Mouse (Mus musculus) limb, embryonic 15.5 days (tissue): ENCODE results near the gene Klk1b26. TPM values are rescaled to one million over a fixed set of nuclear protein-coding genes. Genes with fewer than 3 reads are reported as not detected.
"Not testable (repeated sequence)": the region's sequence is repeated elsewhere in the genome, so short reads cannot be mapped to it uniquely, and the experiment has no call there.

Experiments used
- ATAC-seq: fragments of 200-750 bp; cut with Nextera tagmentation; 2 replicates; pipeline ENCODE4 v1.8.0; 2017; ENCODE audit warnings: low read depth, moderate TSS enrichment; ENCODE audit not compliant: insufficient number of reproducible peaks, low FRiP score, low TSS enrichment
- H3K27ac ChIP-seq: fragments of 300-500 bp; sonication (generic); 2 replicates; pipeline ENCODE4 v1.5.1; 2015; ENCODE audit warnings: moderate library complexity, mild to moderate bottlenecking, inconsistent platforms
- H3K27me3 ChIP-seq: fragments of 300-500 bp; sonication (generic); 2 replicates; pipeline ENCODE4 v1.6.1; 2015; ENCODE audit warnings: inconsistent platforms
- H3K36me3 ChIP-seq: fragments of 300-500 bp; sonication (generic); 2 replicates; pipeline ENCODE4 v1.6.1; 2015; ENCODE audit warnings: inconsistent platforms
- H3K4me1 ChIP-seq: fragments of 300-500 bp; sonication (generic); 2 replicates; pipeline ENCODE4 v1.6.1; 2015; ENCODE audit warnings: inconsistent platforms
- H3K4me2 ChIP-seq: fragments of 300-500 bp; sonication (generic); 2 replicates; pipeline ENCODE4 v1.6.1; 2015; ENCODE audit warnings: mild to moderate bottlenecking, inconsistent platforms
- H3K4me3 ChIP-seq: fragments of 300-500 bp; sonication (generic); 2 replicates; pipeline ENCODE4 v1.5.1; 2015; ENCODE audit warnings: mild to moderate bottlenecking, inconsistent platforms
- H3K9ac ChIP-seq: fragments of 300-500 bp; sonication (generic); 2 replicates; pipeline ENCODE4 v1.6.1; 2015; ENCODE audit warnings: inconsistent platforms
- H3K9me3 ChIP-seq: fragments of 300-500 bp; sonication (generic); 2 replicates; pipeline ENCODE4 v1.6.1; 2016; ENCODE audit warnings: inconsistent platforms
- WGBS: fragments of 180-500 bp; shearing (Covaris S2); methylation state at CpG from one replicate; pipeline ENCODE4 v1.1.7; 2015; 5-methylcytosine and 5-hydroxymethylcytosine counted together
- polyA plus RNA-seq: library from polyadenylated mRNA; unstranded; fragments of >200 nt; fragmentation: Nextera tagmentation; extraction: Ambion mirVana; gene quantifications from 2 replicates; pipeline ENCODE4 v1.2.1, GENCODE M21; 2015

The Klk1b26 gene
- 0.31 and 3.5 TPM in 2 replicates for polyA plus RNA-seq

- not testable (repeated sequence) for H3K4me1 ChIP-seq, H3K27ac ChIP-seq, H3K27me3 ChIP-seq, H3K36me3 ChIP-seq, H3K4me3 ChIP-seq, H3K9me3 ChIP-seq, H3K9ac ChIP-seq, ATAC-seq, H3K4me2 ChIP-seq
These were observed at the start of gene Klk1b26 for GRCm38 (mm10) chr7:44011868-44012267. Gene Klk1b26, plus strand, starts transcription at chr7:44012168.

GRCm38 (mm10) chr7:43966451-43966850, 45.5 kb upstream of the Klk1b26 start, which contains the start of gene Klk1b1:
Gene Klk1b1, plus strand, starts transcription at chr7:43966751.
- WGBS: 68% methylated on average over 3 of the region's 3 CpGs

GRCm38 (mm10) chr7:43967058-43967457, 44.9 kb upstream of the Klk1b26 start:
- Histone ChIP-seq H3K9me3 (no peaks in the 10 kb centered on the region), H3K36me3 (no peaks in the 10 kb centered on the region), H3K4me3 (no peak overlapping the region), H3K27ac (no peak overlapping the region), H3K27me3 (no peaks in the 10 kb centered on the region), H3K9ac (no peak overlapping the region), H3K4me2 (no peak overlapping the region), H3K4me1 (no peaks in the 10 kb centered on the region)
- WGBS: 72% methylated on average over 3 of the region's 3 CpGs
- ATAC-seq: no peak

More at GRCm38 (mm10) chr7:43966451-43966850, 45.5 kb upstream of the Klk1b26 start, which contains the start of gene Klk1b1:
- Histone ChIP-seq H3K9ac (no peak within 1 kb of the TSS), H3K36me3 (no peaks in the 10 kb centered on the region), H3K4me1 (no peaks in the 10 kb centered on the region), H3K4me3 (no peak within 1 kb of the TSS), H3K9me3 (no peaks in the 10 kb centered on the region), H3K27ac (no peak within 1 kb of the TSS), H3K27me3 (no peaks in the 10 kb centered on the region), H3K4me2 (no peak within 1 kb of the TSS)
- ATAC-seq: no peak

DNA sequence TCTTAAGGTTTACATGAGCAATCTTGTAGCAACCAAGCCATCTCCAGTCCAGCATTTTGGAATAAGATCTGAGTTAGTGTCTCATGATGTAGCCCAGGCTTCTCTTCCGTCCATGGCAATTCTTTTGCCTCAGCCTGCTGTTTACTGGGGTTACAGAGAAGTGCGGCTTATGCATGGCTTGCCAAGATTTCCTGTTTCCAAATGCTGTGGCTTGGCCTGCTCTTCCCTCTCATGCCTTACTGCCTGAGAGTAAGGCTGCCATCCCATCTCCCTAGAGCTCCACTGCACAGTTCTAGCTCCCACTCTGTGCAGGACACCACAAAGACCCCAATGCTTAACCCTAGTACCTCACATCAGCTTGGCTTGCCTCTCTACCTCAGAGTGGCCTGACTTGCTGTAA, 44.4 kb upstream of the Klk1b26 start:
- WGBS: 89% methylated on average over 2 of the region's 2 CpGs

DNA sequence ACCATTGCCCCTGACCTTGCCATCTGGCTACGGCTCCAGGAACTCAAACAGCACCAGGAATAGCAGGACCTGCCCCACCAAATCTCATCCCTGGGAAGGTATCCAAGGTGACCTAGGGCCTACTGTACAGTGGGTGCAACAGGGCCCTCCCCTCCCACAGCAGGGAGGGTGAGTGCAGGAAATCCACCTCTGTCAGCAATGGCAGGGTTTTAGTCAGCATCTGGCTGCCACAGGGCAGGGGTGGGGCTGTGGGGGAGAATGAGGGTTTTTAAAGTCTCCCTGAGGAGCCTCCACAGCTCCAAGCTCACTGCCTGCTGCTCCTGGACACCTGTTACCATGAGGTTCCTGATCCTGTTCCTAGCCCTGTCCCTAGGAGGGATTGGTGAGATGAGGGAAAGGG, 36.2 kb upstream of the Klk1b26 start, which contains the start of gene Klk1b9:
Gene Klk1b9, plus strand, starts transcription at position 301 of the 400 bp plus-strand sequence.
- WGBS: 79% methylated on average over 1 of the region's 1 CpGs
- not testable (repeated sequence) for H3K27ac ChIP-seq

More for the DNA sequence above, 44.4 kb upstream of the Klk1b26 start:
- H3K36me3 ChIP-seq: no peaks in the 10 kb centered on the region
- no peak overlapping the region for H3K4me3 ChIP-seq
- H3K4me2 ChIP-seq: no peak overlapping the region
- H3K4me1 ChIP-seq: no peaks in the 10 kb centered on the region
- H3K27ac ChIP-seq: no peak overlapping the region
- no peak for ATAC-seq
- H3K27me3 ChIP-seq: no peaks in the 10 kb centered on the region
- H3K9me3 ChIP-seq: no peaks in the 10 kb centered on the region
- no peak overlapping the region for H3K9ac ChIP-seq

DNA sequence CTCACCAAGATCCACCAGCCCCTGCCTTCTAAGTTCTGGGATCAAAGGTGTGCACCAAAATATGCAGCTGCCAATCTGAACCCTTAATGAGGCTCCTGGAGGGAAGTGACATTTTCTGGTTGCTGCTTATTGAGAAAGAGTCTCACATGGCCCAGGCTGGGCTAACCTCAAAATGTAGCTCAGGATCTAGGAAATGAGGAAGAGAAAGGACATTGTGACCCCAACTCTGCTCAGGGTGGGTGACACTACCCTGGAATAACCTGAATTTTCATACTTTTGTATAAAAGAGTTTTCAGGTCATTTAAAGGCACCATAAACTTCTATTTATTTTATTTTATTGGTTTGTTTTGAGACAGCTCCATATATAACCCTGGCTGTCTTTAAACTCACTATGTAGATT, 26.3 kb upstream of the Klk1b26 start:
- Histone ChIP-seq H3K9ac (no peak overlapping the region), H3K36me3 (no peaks in the 10 kb centered on the region), H3K9me3 (no peaks in the 10 kb centered on the region), H3K27ac (no peak overlapping the region), H3K4me3 (no peak overlapping the region), H3K27me3 (no peaks in the 10 kb centered on the region), H3K4me2 (no peak overlapping the region), H3K4me1 (no peaks in the 10 kb centered on the region)
- no peak for ATAC-seq

More for the DNA sequence above, 36.2 kb upstream of the Klk1b26 start, which contains the start of gene Klk1b9:
- H3K4me1 ChIP-seq, H3K9ac ChIP-seq, H3K4me2 ChIP-seq, H3K36me3 ChIP-seq, ATAC-seq, H3K27me3 ChIP-seq, H3K4me3 ChIP-seq, H3K9me3 ChIP-seq: not testable (repeated sequence)

DNA sequence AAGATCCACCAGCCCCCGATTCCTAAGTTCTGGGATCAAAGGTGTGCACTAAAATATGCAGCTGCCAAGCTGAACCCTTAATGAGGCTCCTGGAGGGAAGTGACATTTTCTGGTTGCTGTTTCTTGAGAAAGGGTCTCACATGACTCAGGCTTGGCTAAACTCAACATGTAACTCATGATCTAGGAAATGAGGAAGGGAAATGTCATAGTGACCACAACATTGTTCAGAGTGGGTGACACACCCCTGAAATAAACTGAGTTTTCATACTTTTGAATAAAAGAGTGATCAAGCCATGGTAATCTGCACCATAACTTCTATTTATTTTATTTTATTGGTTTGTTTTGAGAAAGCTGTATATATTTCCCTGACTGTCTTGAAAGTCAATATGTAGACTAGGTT, 17.1 kb upstream of the Klk1b26 start:
- not testable (repeated sequence) for H3K9me3 ChIP-seq, H3K27me3 ChIP-seq, ATAC-seq, H3K27ac ChIP-seq, H3K4me3 ChIP-seq, H3K4me1 ChIP-seq, H3K9ac ChIP-seq, H3K36me3 ChIP-seq, H3K4me2 ChIP-seq
- WGBS: 52% methylated on average over 1 of the region's 1 CpGs

DNA sequence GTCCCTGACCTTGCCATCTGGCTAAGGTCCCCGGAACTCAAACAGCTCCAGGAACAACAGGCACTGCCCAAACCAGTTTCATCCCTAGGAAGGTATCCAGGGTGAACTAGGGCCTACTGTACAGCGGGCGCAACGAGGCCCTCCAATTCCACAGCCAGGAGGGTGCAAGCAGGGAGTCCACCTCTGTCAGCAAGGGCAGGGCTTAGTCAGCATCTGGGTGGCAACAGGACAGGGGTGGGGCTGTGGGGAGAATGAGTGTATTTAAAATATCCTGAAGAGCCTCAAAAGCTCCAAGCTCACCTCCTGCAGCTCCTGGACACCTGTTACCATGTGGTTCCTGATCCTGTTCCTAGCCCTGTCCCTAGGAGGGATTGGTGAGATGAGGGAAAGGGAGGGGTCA, 16.4 kb upstream of the Klk1b26 start, which contains the start of gene Klk1b11:
Gene Klk1b11, plus strand, starts transcription at position 301 of the 400 bp plus-strand sequence.
- not testable (repeated sequence) for H3K4me2 ChIP-seq, H3K4me1 ChIP-seq, ATAC-seq, H3K36me3 ChIP-seq, H3K27me3 ChIP-seq, H3K9me3 ChIP-seq, H3K9ac ChIP-seq, H3K27ac ChIP-seq, H3K4me3 ChIP-seq
- 67% methylated on average over 4 of the region's 4 CpGs for WGBS

DNA sequence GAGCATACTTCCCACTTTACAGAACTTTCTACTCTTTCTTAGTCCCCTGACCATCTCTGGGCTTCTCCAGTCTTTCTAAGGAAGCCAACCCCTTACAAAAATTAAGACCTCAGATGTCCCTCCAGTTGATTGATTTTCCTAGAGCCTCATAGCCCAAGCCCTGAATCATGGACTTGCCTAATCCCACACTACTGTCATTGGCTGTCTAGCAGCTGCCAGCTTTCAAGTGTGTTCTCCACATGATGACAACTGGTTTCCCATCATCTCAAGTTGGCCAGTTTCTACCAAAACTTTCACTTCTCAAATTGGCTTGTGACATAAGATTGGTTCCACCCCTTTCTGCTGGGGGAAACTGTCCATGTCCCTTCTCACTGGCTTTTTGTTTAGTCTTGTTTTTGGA, 7.1 kb upstream of the Klk1b26 start:
- no peaks in the 10 kb centered on the region for H3K36me3 ChIP-seq
- H3K9ac ChIP-seq: no peak overlapping the region
- no peak overlapping the region for H3K4me2 ChIP-seq
- no peak overlapping the region for H3K27ac ChIP-seq
- H3K27me3 ChIP-seq: no peaks in the 10 kb centered on the region
- no peaks in the 10 kb centered on the region for H3K9me3 ChIP-seq
- ATAC-seq: no peak
- H3K4me1 ChIP-seq: no peaks in the 10 kb centered on the region
- H3K4me3 ChIP-seq: no peak overlapping the region

GRCm38 (mm10) chr7:44014666-44015065, 2.7 kb downstream of the Klk1b26 start:
- 76% methylated on average over 6 of the region's 6 CpGs for WGBS
- not testable (repeated sequence) for H3K4me1 ChIP-seq, H3K27ac ChIP-seq, H3K36me3 ChIP-seq, H3K9me3 ChIP-seq, H3K4me3 ChIP-seq, H3K27me3 ChIP-seq, ATAC-seq, H3K4me2 ChIP-seq, H3K9ac ChIP-seq

- H3K27ac ChIP-seq: no peak overlapping the region
- no peak for ATAC-seq
- H3K4me1 ChIP-seq: no peaks in the 10 kb centered on the region
- no peak overlapping the region for H3K4me3 ChIP-seq
- no peak overlapping the region for H3K9ac ChIP-seq
- H3K4me2 ChIP-seq: no peak overlapping the region
- H3K27me3 ChIP-seq: no peaks in the 10 kb centered on the region
- H3K9me3 ChIP-seq: no peaks in the 10 kb centered on the region
- H3K36me3 ChIP-seq: no peaks in the 10 kb centered on the region
- 79% methylated on average over 5 of the region's 5 CpGs for WGBS
These were observed 3.1 kb downstream of the Klk1b26 start for GRCm38 (mm10) chr7:44015071-44015470.

GRCm38 (mm10) chr7:44051990-44052389, 40.0 kb downstream of the Klk1b26 start, which contains the start of gene Klk1b27:
Gene Klk1b27, plus strand, starts transcription at chr7:44052290.
- not testable (repeated sequence) for H3K9ac ChIP-seq

More at GRCm38 (mm10) chr7:44051990-44052389, 40.0 kb downstream of the Klk1b26 start, which contains the start of gene Klk1b27:
- WGBS: 81% methylated on average over 3 of the region's 3 CpGs
- not testable (repeated sequence) for ATAC-seq, H3K36me3 ChIP-seq, H3K4me2 ChIP-seq, H3K4me3 ChIP-seq, H3K27ac ChIP-seq, H3K27me3 ChIP-seq, H3K4me1 ChIP-seq, H3K9me3 ChIP-seq
